In genomic region chr2:85106941-85107340, GRCm38 (mm10) we compare ENCODE assay signal across 18 mouse cellular contexts. TPM values are rescaled to one million over a fixed set of nuclear protein-coding genes. Genes with fewer than 3 reads are reported as not detected.
A peak's percentile ranks its signal among the peaks of the same experiment; 100 is the strongest.
DNase-seq lines count a peak whose midpoint lies in the region; ATAC-seq and TF ChIP-seq lines count a peak whose summit lies in the region.
"Had no signal": no experiment of that assay in that cellular context is flagged by ENCODE, and none has a peak within 500 bp of the region (broad histone marks: within the 10 kb centered on the region; RNA-seq: fewer than 3 reads in every experiment).

No protein-coding gene starts in this region.

- no peak overlapping the region for H3K4me3 ChIP-seq in embryonic facial prominence, embryonic 14.5 days (ENCODE audit: low read depth, low read length)
- no peak overlapping the region for H3K4me3 ChIP-seq in embryonic facial prominence, embryonic 10.5 days
- H3K4me3 ChIP-seq in stomach, postnatal 0 days (ENCODE audit: low read depth, low read length), result no peak overlapping the region
- H3K4me3 ChIP-seq: forebrain, embryonic 15.5 days; midbrain, embryonic 10.5 days; neural tube, embryonic 13.5 days had no signal

- H3K4me1 ChIP-seq in embryonic facial prominence, embryonic 14.5 days (ENCODE audit: control insufficient read depth, insufficient read depth, low read length), result no peaks in the 10 kb centered on the region
- H3K4me1 ChIP-seq in embryonic facial prominence, embryonic 10.5 days, result no peaks in the 10 kb centered on the region
- peaks cover 6% of the 10 kb centered on the region; the same call in 1 of the 2 replicates for H3K4me1 ChIP-seq in stomach, postnatal 0 days (replicated peaks; ENCODE audit: control insufficient read depth, insufficient read depth)
- H3K4me1 ChIP-seq: forebrain, embryonic 15.5 days; midbrain, embryonic 10.5 days; neural tube, embryonic 13.5 days had no signal

- H3K4me2 ChIP-seq in embryonic facial prominence, embryonic 14.5 days (ENCODE audit: low read depth, low read length), result no peak overlapping the region
- H3K4me2 ChIP-seq in stomach, postnatal 0 days (replicated peaks; ENCODE audit: low read depth), result no peak overlapping the region
- H3K4me2 ChIP-seq: forebrain, embryonic 15.5 days; hindbrain, embryonic 14.5 days; neural tube, embryonic 13.5 days had no signal

- no peak for TF ChIP-seq CTCF in stomach, postnatal 0 days (IDR thresholded peaks at IDR 0.05; ENCODE audit: low read depth)

- H3K9ac ChIP-seq in embryonic facial prominence, embryonic 14.5 days (ENCODE audit: low read depth, low read length), result no peak overlapping the region
- H3K9ac ChIP-seq in stomach, postnatal 0 days (ENCODE audit: low read length), result no peak overlapping the region
- H3K9ac ChIP-seq: forebrain, embryonic 15.5 days; hindbrain, embryonic 14.5 days; liver, postnatal 0 days; neural tube, embryonic 13.5 days had no signal

- no peak for DNase-seq in embryonic facial prominence, embryonic 14.5 days (ENCODE audit: low spot score)
- DNase-seq in embryonic facial prominence, embryonic 10.5 days (ENCODE audit: low spot score), result no peak
- peak; percentile 22 for DNase-seq in testis, postnatal 10 days (ENCODE audit: low spot score)
- DNase-seq in testis, postnatal 14 days (ENCODE audit: low spot score), result no peak
- DNase-seq in lung, postnatal 36 days, result peak; percentile 58
- peak; percentile 66 for DNase-seq in stomach, postnatal 0 days (ENCODE audit: low spot score)
- DNase-seq in embryo, embryonic 11 days, result no peak
- DNase-seq in cerebellum, adult 18-20 months, result no peak
- DNase-seq: cerebellum, postnatal 10 days; gastrocnemius, postnatal 10 days; kidney, adult 8-10 months; liver, postnatal 0 days; right cerebral cortex, postnatal 14 days; thymus, adult 18-20 months had no signal

- no peak overlapping the region for H3K27ac ChIP-seq in embryonic facial prominence, embryonic 14.5 days (replicated peaks; ENCODE audit: low read depth, low read length)
- H3K27ac ChIP-seq in embryonic facial prominence, embryonic 10.5 days (replicated peaks), result no peak overlapping the region
- H3K27ac ChIP-seq in stomach, postnatal 0 days (replicated peaks), result peak overlapping the region; percentile 61; the same call in 1 of the 2 replicates
- H3K27ac ChIP-seq: forebrain, embryonic 15.5 days; hindbrain, embryonic 14.5 days; midbrain, embryonic 10.5 days; neural tube, embryonic 13.5 days had no signal

- WGBS in embryonic facial prominence, embryonic 14.5 days, result 81% methylated on average over 4 of the region's 4 CpGs
- WGBS in embryonic facial prominence, embryonic 10.5 days, result 84% methylated on average over 4 of the region's 4 CpGs
- WGBS in stomach, postnatal 0 days, result 46% methylated on average over 4 of the region's 4 CpGs

- H3K9me3 ChIP-seq in embryonic facial prominence, embryonic 14.5 days (ENCODE audit: control insufficient read depth, low read length), result no peaks in the 10 kb centered on the region
- no peaks in the 10 kb centered on the region for H3K9me3 ChIP-seq in embryonic facial prominence, embryonic 10.5 days
- no peaks in the 10 kb centered on the region for H3K9me3 ChIP-seq in stomach, postnatal 0 days (ENCODE audit: control insufficient read depth, low read length)
- H3K9me3 ChIP-seq: forebrain, embryonic 15.5 days; midbrain, embryonic 10.5 days; neural tube, embryonic 13.5 days had no signal

- TF ChIP-seq EP300 in stomach, postnatal 0 days (optimal IDR thresholded peaks at IDR 0.05), result no peak

- H3K27me3 ChIP-seq in embryonic facial prominence, embryonic 14.5 days (replicated peaks; ENCODE audit: control insufficient read depth, insufficient read depth, low read length), result no peaks in the 10 kb centered on the region
- H3K27me3 ChIP-seq in embryonic facial prominence, embryonic 10.5 days (replicated peaks; ENCODE audit: low read depth, poor library complexity, severe bottlenecking), result no peaks in the 10 kb centered on the region
- H3K27me3 ChIP-seq in stomach, postnatal 0 days (ENCODE audit: control insufficient read depth, insufficient read depth, low read length), result no peaks in the 10 kb centered on the region
- H3K27me3 ChIP-seq: forebrain, embryonic 15.5 days; neural tube, embryonic 13.5 days had no signal

- H3K36me3 ChIP-seq in embryonic facial prominence, embryonic 14.5 days (ENCODE audit: control insufficient read depth, insufficient read depth, low read length), result no peaks in the 10 kb centered on the region
- H3K36me3 ChIP-seq in embryonic facial prominence, embryonic 10.5 days (replicated peaks), result no peaks in the 10 kb centered on the region
- H3K36me3 ChIP-seq in stomach, postnatal 0 days (ENCODE audit: control insufficient read depth, insufficient read depth, low read length), result no peaks in the 10 kb centered on the region
- H3K36me3 ChIP-seq: forebrain, embryonic 15.5 days; midbrain, embryonic 10.5 days; neural tube, embryonic 13.5 days had no signal

- ATAC-seq in embryonic facial prominence, embryonic 14.5 days (ENCODE audit: low read depth), result 0 out of 2 replicates have a peak, but pooled peaks have one; percentile 30
- peak; percentile 94 for ATAC-seq in stomach, postnatal 0 days (ENCODE audit: low FRiP score, low TSS enrichment)
- ATAC-seq: forebrain, embryonic 15.5 days; liver, postnatal 0 days had no signal

RNA-seq across cellular contexts. Expression of gene Aplnr, which starts 29.1 kb away (rescaled TPM):
- polyA plus RNA-seq in embryonic facial prominence, embryonic 14.5 days (2014; fragmentation: Nextera tagmentation; extraction: Ambion mirVana), result 62.0 and 63.2 TPM in 2 replicates
- 40.2 and 42.2 TPM in 2 replicates for polyA plus RNA-seq in embryonic facial prominence, embryonic 10.5 days (2016; fragmentation: Nextera tagmentation; extraction: Ambion mirVana)
- 25.1 and 28.0 TPM in 2 replicates for polyA plus RNA-seq in stomach, postnatal 0 days (2015; fragmentation: Nextera tagmentation; extraction: Ambion mirVana)

RNA-seq across cellular contexts. Expression of gene Tnks1bp1, which starts 59.1 kb away (rescaled TPM):
- 14.7 and 16.6 TPM in 2 replicates for polyA plus RNA-seq in embryonic facial prominence, embryonic 14.5 days (2014; fragmentation: Nextera tagmentation; extraction: Ambion mirVana)
- polyA plus RNA-seq in embryonic facial prominence, embryonic 10.5 days (2016; fragmentation: Nextera tagmentation; extraction: Ambion mirVana), result 31.5 and 33.1 TPM in 2 replicates
- 32.9 and 34.0 TPM in 2 replicates for polyA plus RNA-seq in stomach, postnatal 0 days (2015; fragmentation: Nextera tagmentation; extraction: Ambion mirVana)

Comparison
In these comparisons a context has a peak if more than half of its experiments do, and no peak if none do; other contexts are left out.
1. DNase-seq: peak in testis, postnatal 10 days (single experiment), lung, postnatal 36 days (single experiment) and stomach, postnatal 0 days (single experiment); none in embryonic facial prominence, embryonic 14.5 days (single experiment), embryonic facial prominence, embryonic 10.5 days (single experiment), testis, postnatal 14 days (single experiment), embryo, embryonic 11 days (single experiment) and cerebellum, adult 18-20 months (0 of 2).